Mouse (Mus musculus) forebrain, embryonic 15.5 days (tissue): ENCODE measurements around the gene Lhx2. TPM values are rescaled to one million over a fixed set of nuclear protein-coding genes. Genes with fewer than 3 reads are reported as not detected.

Experiments used
- ATAC-seq: fragments of 200-750 bp; cut with Nextera tagmentation; replicated peaks from 2 replicates; pipeline ENCODE4 v1.8.0; 2017; ENCODE audit warnings: mild to moderate bottlenecking, moderate TSS enrichment, moderate library complexity
- H3K27ac ChIP-seq: fragments of 300-500 bp; sonication (generic); replicated peaks from 2 replicates; pipeline ENCODE4 v1.5.1; 2015; ENCODE audit warnings: mild to moderate bottlenecking, inconsistent platforms
- H3K27me3 ChIP-seq: fragments of 300-500 bp; sonication (generic); 2 replicates; pipeline ENCODE4 v1.6.1; 2015; ENCODE audit warnings: inconsistent platforms
- H3K36me3 ChIP-seq: fragments of 300-500 bp; sonication (generic); 2 replicates; pipeline ENCODE4 v1.6.1; 2015; ENCODE audit warnings: mild to moderate bottlenecking, inconsistent platforms
- H3K4me1 ChIP-seq: fragments of 300-500 bp; sonication (generic); 2 replicates; pipeline ENCODE4 v1.6.1; 2015; ENCODE audit warnings: inconsistent platforms
- H3K4me2 ChIP-seq: fragments of 300-500 bp; sonication (generic); replicated peaks from 2 replicates; pipeline ENCODE4 v1.6.1; 2015; ENCODE audit warnings: mild to moderate bottlenecking, inconsistent platforms
- H3K4me3 ChIP-seq: fragments of 300-500 bp; sonication (generic); 2 replicates; pipeline ENCODE4 v1.5.1; 2015; ENCODE audit warnings: mild to moderate bottlenecking, inconsistent platforms
- H3K9ac ChIP-seq: fragments of 300-500 bp; sonication (generic); replicated peaks from 2 replicates; pipeline ENCODE4 v1.6.1; 2015; ENCODE audit warnings: mild to moderate bottlenecking, inconsistent platforms
- H3K9me3 ChIP-seq: fragments of 300-500 bp; sonication (generic); 2 replicates; pipeline ENCODE4 v1.6.1; 2016; ENCODE audit warnings: inconsistent platforms
- WGBS: fragments of 180-500 bp; shearing (Covaris S2); methylation state at CpG from one replicate; pipeline ENCODE4 v1.1.7; 2015; ENCODE audit warnings: mixed read lengths; 5-methylcytosine and 5-hydroxymethylcytosine counted together
- polyA plus RNA-seq: library from polyadenylated mRNA; unstranded; fragments of >200 nt; fragmentation: Nextera tagmentation; extraction: Ambion mirVana; gene quantifications from 2 replicates; pipeline ENCODE4 v1.2.1, GENCODE M21; 2015

The Lhx2 gene
- polyA plus RNA-seq, 1 experiment from 2014 or later = 91.0 TPM

- 8% methylated on average over 19 of the region's 19 CpGs for WGBS
- Histone ChIP-seq H3K9ac (peak overlapping the region; percentile 93), H3K36me3 (no peaks in the 10 kb centered on the region), H3K4me3 (peak overlapping the region; percentile 49), H3K27me3 (peaks cover 4% of the 10 kb centered on the region; the same call in 1 of the 2 replicates), H3K4me2 (peak overlapping the region; percentile 86), H3K4me1 (peaks cover 73% of the 10 kb centered on the region), H3K27ac (peak overlapping the region; percentile 96), H3K9me3 (no peaks in the 10 kb centered on the region)
- ATAC-seq = no peak
Observed at GRCm38 (mm10) chr2:38348660-38349420, 9.8 kb downstream of the Lhx2 start.

GRCm38 (mm10) chr2:38349447-38350350 lies 10.6 kb downstream of the Lhx2 start:
- Histone ChIP-seq H3K27ac (peak overlapping the region; percentile 96), H3K4me1 (peaks cover 80% of the 10 kb centered on the region), H3K9ac (peak overlapping the region; percentile 93), H3K36me3 (no peaks in the 10 kb centered on the region), H3K4me2 (peak overlapping the region; percentile 86), H3K9me3 (no peaks in the 10 kb centered on the region), H3K4me3 (peak overlapping the region; percentile 72), H3K27me3 (peaks cover 4% of the 10 kb centered on the region; the same call in 1 of the 2 replicates)
- 17% methylated on average over 12 of the region's 12 CpGs for WGBS
- no peak for ATAC-seq

- Histone ChIP-seq H3K36me3 (no peaks in the 10 kb centered on the region), H3K27ac (peak overlapping the region; percentile 96), H3K4me2 (peak overlapping the region; percentile 86), H3K27me3 (no peaks in the 10 kb centered on the region), H3K9ac (peak overlapping the region; percentile 93), H3K4me3 (peak overlapping the region; percentile 72), H3K4me1 (peaks cover 82% of the 10 kb centered on the region), H3K9me3 (no peaks in the 10 kb centered on the region)
- under 1% methylated on average over 13 of the region's 13 CpGs for WGBS
- peak; percentile 44 for ATAC-seq
Observed at GRCm38 (mm10) chr2:38350386-38350785, 11.3 kb downstream of the Lhx2 start.

- ATAC-seq = peak; percentile 94
- WGBS = under 1% methylated on average over 36 of the region's 37 CpGs
- Histone ChIP-seq H3K4me1 (peaks cover 80% of the 10 kb centered on the region), H3K4me3 (peak overlapping the region; percentile 72), H3K27ac (peak overlapping the region; percentile 96), H3K9me3 (no peaks in the 10 kb centered on the region), H3K9ac (peak overlapping the region; percentile 93), H3K36me3 (no peaks in the 10 kb centered on the region), H3K27me3 (no peaks in the 10 kb centered on the region), H3K4me2 (peak overlapping the region; percentile 86)
Observed at GRCm38 (mm10) chr2:38350796-38351195, 11.7 kb downstream of the Lhx2 start.

GRCm38 (mm10) chr2:38351641-38352320 lies 12.7 kb downstream of the Lhx2 start:
- Histone ChIP-seq H3K27ac (peak overlapping the region; percentile 96), H3K36me3 (no peaks in the 10 kb centered on the region), H3K9ac (peak overlapping the region; percentile 93), H3K4me2 (peak overlapping the region; percentile 86), H3K4me3 (peak overlapping the region; percentile 72), H3K4me1 (peaks cover 78% of the 10 kb centered on the region), H3K27me3 (no peaks in the 10 kb centered on the region), H3K9me3 (no peaks in the 10 kb centered on the region)
- ATAC-seq = 0 out of 2 replicates have a peak, but pooled peaks have one; percentile 3
- under 1% methylated on average over 56 of the region's 57 CpGs for WGBS

GRCm38 (mm10) chr2:38352321-38353007 lies 13.4 kb downstream of the Lhx2 start:
- Histone ChIP-seq H3K4me3 (peak overlapping the region; percentile 72), H3K27me3 (no peaks in the 10 kb centered on the region), H3K4me1 (peaks cover 79% of the 10 kb centered on the region), H3K4me2 (peak overlapping the region; percentile 86), H3K9ac (peak overlapping the region; percentile 93), H3K27ac (peak overlapping the region; percentile 96), H3K36me3 (no peaks in the 10 kb centered on the region), H3K9me3 (no peaks in the 10 kb centered on the region)
- WGBS = 2% methylated on average over 21 of the region's 21 CpGs
- ATAC-seq = no peak

GRCm38 (mm10) chr2:38353008-38353379 lies 13.9 kb downstream of the Lhx2 start:
- peak overlapping the region; percentile 96 for H3K27ac ChIP-seq
- ATAC-seq = no peak
- WGBS = 6% methylated on average over 10 of the region's 10 CpGs
- H3K27me3 ChIP-seq = no peaks in the 10 kb centered on the region
- H3K36me3 ChIP-seq = no peaks in the 10 kb centered on the region
- H3K9ac ChIP-seq = peak overlapping the region; percentile 93
- peaks cover 79% of the 10 kb centered on the region for H3K4me1 ChIP-seq
- peak overlapping the region; percentile 72 for H3K4me3 ChIP-seq
- peak overlapping the region; percentile 86 for H3K4me2 ChIP-seq
- no peaks in the 10 kb centered on the region for H3K9me3 ChIP-seq

GRCm38 (mm10) chr2:38353664-38354063 lies 14.6 kb downstream of the Lhx2 start:
- Histone ChIP-seq H3K36me3 (no peaks in the 10 kb centered on the region), H3K27ac (peak overlapping the region; percentile 96; the same call in 1 of the 2 replicates), H3K9me3 (no peaks in the 10 kb centered on the region), H3K4me1 (peaks cover 79% of the 10 kb centered on the region), H3K4me2 (peak overlapping the region; percentile 86), H3K27me3 (no peaks in the 10 kb centered on the region), H3K4me3 (peak overlapping the region; percentile 72), H3K9ac (peak overlapping the region; percentile 93)
- ATAC-seq = no peak
- WGBS = 7% methylated on average over 4 of the region's 4 CpGs

GRCm38 (mm10) chr2:38354179-38354716 lies 15.2 kb downstream of the Lhx2 start:
- Histone ChIP-seq H3K4me1 (peaks cover 79% of the 10 kb centered on the region), H3K27me3 (no peaks in the 10 kb centered on the region), H3K4me3 (peak overlapping the region; percentile 72), H3K9ac (peak overlapping the region; percentile 93), H3K36me3 (no peaks in the 10 kb centered on the region), H3K27ac (peak overlapping the region; percentile 96), H3K4me2 (peak overlapping the region; percentile 86), H3K9me3 (no peaks in the 10 kb centered on the region)
- ATAC-seq = no peak
- WGBS = 4% methylated on average over 22 of the region's 22 CpGs

- H3K36me3 ChIP-seq = no peaks in the 10 kb centered on the region
- H3K9me3 ChIP-seq = no peaks in the 10 kb centered on the region
- peak overlapping the region; percentile 93 for H3K9ac ChIP-seq
- WGBS = under 1% methylated on average over 34 of the region's 34 CpGs
- H3K27ac ChIP-seq = peak overlapping the region; percentile 96
- H3K27me3 ChIP-seq = no peaks in the 10 kb centered on the region
- H3K4me1 ChIP-seq = peaks cover 79% of the 10 kb centered on the region
- peak overlapping the region; percentile 86 for H3K4me2 ChIP-seq
- ATAC-seq = no peak
- H3K4me3 ChIP-seq = peak overlapping the region; percentile 72
Observed at GRCm38 (mm10) chr2:38354717-38355510, 15.8 kb downstream of the Lhx2 start.
